Mouse (Mus musculus) monocyte, adult 2 months (primary cell): ENCODE measurements around the gene BC051142.
A peak's percentile ranks its signal among the peaks of the same experiment; 100 is the strongest.

ENCODE experiments used
- DNase-seq, 2 experiments: peaks; one replicate each; pipeline ENCODE4 v3.0.0; 2022; ENCODE audit warnings: low spot score in 2 of 2, low read depth in 1 of 2

BC051142 gene

DNA sequence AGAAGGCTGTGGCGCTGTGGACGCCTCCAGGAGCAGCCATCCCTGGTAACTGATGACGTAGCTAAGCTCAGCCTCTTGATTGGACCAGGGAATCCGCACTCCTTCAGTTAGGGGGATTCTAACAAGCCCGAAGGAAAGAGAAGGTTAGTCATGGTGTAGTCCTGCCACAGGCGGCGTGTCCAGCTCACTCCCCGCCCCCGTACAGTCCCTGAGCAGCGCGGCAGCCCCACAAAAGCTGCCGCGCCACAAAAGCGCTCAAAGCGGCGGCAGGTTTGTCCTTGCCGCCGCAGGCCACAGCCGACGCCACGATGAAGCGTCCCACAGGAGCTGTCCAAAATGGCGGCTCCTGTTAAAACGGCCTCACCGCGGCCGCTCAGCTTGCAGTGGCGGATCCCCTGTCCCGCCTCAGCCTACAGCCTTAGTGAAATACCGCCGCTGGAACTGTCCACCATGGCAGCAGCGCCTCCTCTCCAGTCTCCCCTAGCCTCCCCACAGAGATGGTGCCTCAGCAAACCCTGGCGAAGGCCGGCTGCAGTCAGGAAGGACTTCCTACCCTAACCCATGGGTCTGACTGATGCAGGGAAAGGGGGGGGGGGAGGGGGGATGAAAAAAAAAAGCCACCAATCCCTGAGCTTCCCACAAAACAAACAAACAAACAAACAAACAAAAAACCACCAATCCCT lies at the start of gene BC051142:
Gene BC051142, plus strand, starts transcription at position 110 of the 683 bp plus-strand sequence.
- peak; percentile 31 to 64 for DNase-seq

DNA sequence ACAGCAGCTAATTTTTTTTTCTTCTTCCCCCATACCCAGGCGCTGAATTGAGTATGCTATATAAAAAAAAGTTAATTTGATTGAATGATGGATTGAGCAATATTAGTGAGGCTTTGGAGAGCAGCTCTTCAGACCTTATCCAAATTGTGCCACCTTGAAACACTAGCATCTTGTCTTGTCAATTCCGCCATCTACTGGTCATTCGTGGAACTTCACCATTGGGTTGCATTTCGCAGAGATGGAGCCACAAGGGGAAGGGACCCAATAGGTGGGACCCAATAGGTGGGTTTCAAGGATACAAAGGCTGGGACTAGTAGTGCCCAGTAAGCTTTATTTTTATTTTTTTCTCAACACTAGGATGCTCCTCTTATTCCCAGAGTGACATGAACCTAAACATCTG lies 49.2 kb upstream of the BC051142 start:
- DNase-seq = peak; percentile 49 to 80

DNA sequence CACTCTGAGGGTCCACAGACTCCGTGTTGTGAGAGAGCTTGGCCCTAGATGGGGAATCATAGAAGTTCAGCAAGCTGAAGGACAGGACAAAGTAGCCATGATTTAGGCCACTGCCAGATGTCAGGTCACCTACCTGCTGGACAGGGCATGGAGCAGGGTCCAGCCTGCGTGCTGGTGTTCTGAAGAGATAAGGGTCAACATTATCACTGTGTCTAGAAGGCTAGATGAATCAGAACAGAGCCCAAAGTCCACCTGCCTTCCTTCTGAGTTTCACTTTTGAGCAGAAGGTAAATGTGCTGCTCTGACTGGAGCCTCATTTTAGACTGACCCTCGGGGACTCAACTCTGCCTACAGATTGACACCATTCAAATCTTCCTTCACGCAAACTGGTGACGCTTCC lies 44.1 kb upstream of the BC051142 start, which contains the start of gene Btnl2:
Gene Btnl2, plus strand, starts transcription at position 284 of the 400 bp plus-strand sequence.
- no peak for DNase-seq

DNA sequence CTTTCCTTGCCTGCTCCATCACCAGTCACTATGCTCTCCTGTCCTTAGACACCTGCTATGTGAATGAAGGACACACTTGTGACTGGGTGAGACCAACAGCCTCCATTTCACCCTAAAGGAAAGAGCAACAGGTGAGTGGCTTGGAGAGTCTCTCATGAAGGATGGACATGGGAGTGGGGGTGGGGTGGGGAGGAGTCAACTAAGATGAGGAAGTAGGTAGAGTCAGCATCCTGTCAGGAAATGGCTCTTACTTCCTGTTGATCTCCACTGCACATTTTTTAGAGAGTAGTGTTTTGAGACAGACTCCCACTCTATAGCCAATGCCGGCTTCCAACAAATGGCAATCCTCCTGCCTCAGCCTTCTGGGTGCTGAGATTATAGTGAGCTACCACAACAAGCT lies 43.7 kb upstream of the BC051142 start:
- DNase-seq = no peak

DNA sequence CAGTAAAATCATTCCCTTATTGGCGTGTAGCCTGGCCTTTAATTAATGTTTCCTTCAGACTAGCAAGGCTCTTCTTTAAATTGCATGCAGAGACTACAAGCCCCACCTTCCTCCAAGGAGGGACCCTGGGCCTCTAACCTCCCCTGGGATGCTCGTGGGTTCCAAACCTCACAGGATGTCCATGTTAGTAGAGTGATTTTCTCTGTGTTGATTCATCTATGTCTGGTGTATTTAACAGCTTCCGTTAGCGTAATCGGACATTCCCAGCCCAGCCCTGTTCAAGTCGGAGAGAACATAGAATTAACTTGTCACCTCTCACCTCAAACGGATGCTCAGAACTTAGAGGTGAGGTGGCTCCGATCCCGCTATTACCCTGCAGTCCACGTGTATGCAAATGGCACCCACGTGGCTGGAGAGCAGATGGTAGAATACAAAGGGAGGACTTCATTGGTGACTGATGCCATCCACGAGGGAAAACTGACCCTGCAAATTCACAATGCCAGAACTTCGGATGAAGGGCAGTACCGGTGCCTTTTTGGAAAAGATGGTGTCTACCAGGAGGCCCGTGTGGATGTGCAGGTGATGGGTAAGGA lies 35.6 kb upstream of the BC051142 start:
- no peak for DNase-seq

DNA sequence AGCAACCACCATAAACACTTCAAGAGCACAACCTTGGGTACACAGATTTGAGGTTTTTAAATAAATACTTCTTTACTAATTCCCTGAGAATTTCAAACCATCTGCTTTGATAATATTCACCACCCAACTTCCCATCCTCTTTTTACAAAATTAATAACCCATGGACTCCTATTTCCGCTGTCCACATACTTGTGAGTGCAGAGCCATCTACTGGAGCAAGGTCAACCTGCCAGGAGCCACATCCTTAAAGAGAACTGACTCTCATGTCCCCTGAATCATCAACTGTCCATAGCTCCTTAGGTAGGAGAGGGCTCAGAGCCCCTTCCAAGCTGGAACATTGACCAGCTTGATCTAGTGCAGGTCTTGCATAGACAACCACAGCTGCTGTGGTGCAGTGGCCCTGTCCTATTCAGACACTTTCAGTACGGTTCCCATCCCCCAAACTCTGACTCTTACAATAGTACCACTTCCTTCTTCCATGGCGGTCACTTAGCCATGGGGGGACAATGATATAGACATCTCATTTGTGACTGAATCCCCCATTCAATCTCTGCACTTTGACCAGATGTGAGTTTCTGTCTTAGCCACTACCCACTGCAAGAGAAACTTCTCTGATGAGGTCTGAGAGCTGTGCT lies 34.8 kb upstream of the BC051142 start:
- DNase-seq = no peak

DNA sequence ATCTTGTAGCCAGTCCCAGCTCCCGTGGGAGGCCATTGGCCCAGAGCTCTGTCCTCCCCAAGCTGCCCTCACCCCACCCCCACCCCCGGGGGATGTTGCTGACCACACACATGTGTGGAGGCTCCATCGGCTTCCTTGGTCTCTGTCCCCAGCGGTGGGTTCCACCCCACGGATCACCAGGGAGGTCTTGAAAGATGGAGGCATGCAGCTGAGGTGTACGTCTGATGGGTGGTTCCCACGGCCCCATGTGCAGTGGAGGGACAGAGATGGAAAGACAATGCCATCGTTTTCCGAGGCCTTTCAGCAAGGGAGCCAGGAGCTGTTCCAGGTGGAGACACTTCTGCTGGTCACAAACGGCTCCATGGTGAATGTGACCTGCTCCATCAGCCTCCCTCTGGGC lies 33.6 kb upstream of the BC051142 start:
- DNase-seq = no peak

DNA sequence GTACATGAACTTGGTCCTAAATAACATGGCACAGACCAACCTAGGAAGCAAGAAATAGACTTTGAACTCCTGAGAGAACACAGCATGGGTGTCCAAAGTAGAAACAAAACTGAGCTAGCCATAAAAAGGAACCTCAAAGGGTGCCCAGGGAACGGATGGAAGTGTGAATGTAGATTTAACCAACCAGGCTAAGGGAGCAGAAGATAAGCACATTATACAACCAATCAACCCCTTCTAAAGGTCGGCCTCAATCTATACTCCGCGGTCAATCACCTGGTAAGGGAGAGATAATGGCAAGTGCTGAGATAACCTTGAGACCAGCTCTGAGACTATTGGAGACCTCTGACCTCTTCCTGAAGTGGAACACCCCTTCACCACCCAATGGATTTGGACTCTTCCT lies 28.1 kb upstream of the BC051142 start:
- DNase-seq = no peak

DNA sequence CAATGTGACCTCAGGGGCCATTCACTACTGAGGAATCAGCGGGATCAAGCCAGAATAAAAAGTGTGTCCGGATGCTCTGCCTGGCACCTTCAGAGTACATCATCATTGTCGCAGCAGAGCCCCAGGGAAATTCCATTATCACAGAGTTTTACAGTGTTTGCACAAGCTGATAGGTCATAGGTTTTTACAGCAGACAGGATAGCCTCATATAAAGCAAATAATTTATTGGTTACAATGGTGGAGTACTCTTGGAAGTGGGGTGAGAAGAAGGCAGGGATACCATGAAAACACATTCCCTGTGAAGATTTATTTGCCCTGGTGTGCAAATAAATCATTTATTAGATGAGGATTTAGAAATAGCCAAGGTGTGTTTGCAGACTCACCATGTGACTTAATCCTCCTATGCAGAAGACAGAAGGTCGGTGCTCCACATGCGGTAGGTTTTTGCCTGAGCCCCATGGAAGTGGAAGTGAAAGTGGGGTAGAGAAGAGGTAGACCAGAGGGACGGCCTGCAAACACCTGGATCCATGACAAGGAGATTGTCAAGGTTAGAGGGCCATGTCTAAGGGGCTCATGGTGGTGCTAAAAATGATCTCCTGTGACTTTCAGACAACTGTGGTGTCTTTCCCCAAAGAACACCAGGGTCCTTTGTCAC lies 25.4 kb upstream of the BC051142 start:
- no peak for DNase-seq

DNA sequence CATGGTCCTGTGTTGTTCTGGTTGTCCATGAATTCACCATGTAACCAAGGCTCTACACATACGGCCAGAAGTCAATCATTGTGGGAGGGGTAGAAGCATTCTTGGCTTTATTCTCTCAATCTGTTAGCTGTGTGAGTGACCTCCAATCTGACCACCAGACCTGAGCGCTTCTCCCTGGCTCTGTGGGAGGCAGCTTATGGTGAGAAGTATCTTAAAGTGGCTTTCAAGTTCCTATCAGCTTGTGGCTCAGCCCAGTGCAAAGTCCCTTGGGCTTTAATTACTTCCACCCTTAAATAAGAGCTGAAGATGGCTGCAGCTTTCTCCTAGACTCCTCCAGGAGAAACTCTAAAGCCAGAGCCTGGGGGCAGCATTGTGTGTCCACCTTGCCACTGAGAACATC lies 21.8 kb upstream of the BC051142 start, which contains the start of gene Btnl1:
Gene Btnl1, plus strand, starts transcription at position 286 of the 400 bp plus-strand sequence.
- DNase-seq = no peak

DNA sequence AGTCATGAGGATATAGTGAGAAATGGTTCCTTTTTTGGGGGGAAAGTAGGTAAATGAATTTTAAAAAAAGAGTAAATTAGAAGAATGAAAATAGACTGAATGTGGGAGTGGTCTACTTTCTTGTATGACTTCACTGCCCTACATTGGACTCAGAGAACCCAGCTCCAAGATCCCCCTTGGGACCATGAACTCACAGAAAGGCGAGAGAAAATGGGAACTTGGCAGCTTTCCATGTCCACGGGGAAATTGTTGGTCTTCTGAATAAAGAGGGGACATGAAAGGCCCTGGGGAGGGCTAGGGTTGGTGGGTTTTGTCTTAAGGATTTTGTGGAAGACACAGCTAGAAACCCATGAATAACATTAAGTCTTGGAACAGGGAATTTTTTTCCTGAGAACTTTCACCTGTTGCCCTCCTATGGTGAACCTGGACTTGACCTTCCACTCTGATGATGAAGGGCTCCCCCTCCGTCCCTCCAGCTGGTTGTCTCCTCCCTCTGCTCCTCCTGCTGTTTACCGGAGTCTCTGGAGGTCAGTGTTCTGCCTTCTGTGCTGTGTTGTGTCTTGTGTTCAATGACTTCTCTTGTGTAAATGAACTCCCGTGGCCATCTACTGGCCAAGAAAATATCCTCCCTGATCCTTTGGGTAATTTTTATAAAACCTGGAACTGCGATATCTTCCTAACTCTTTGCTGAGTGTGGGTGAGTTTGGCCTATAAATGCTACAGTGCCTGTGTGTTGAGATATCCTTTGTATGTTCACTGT lies 21.0 kb upstream of the BC051142 start:
- DNase-seq = no peak

DNA sequence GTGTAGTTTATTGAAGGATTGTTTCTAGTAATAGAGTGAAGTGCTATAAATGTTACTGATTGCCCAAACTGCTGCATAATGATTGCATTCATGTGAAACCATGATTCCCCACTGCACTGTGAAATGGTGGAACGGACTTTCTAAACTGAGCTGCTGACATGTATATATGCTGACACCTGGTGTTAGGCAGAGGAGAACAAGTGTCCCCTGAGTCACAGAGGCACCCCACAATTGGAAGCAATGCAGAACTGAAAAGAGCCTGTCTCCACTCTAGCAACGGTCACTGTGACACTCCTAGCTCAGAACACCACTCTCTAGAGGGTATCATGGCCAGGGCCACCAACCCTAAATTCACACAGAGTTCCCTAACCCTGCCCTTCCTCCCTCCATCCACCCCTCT lies 19.9 kb upstream of the BC051142 start:
- DNase-seq = no peak

DNA sequence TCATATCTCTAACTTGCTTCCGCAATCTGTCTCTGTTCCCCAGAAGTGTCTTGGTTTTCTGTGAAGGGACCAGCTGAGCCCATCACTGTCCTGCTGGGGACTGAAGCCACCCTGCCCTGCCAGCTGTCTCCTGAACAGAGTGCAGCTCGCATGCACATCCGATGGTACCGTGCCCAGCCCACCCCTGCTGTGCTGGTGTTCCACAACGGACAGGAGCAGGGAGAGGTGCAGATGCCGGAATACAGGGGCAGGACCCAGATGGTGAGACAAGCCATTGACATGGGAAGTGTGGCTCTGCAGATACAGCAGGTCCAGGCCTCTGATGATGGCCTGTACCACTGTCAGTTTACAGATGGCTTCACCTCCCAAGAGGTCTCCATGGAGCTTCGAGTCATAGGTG lies 19.2 kb upstream of the BC051142 start:
- DNase-seq = no peak

DNA sequence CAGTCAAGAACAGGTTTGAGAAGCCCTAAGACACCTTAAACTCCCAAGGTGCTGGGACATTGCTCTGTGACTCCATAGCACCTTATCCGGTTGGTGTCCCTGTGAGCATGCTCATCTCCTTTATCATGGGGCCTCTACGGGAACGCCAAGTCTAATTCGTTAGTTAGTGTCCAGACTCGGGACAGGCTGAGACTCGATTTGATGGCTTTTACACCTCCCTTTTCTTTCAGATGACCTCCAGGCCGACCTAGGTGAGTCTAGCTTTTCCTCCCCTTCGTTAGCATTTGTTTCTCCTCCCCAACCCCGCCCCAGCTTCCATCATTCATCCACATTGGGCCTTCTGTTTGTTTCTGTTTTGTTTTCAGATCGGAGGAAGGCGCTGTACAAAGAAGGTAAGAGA lies 16.7 kb upstream of the BC051142 start:
- DNase-seq = no peak

DNA sequence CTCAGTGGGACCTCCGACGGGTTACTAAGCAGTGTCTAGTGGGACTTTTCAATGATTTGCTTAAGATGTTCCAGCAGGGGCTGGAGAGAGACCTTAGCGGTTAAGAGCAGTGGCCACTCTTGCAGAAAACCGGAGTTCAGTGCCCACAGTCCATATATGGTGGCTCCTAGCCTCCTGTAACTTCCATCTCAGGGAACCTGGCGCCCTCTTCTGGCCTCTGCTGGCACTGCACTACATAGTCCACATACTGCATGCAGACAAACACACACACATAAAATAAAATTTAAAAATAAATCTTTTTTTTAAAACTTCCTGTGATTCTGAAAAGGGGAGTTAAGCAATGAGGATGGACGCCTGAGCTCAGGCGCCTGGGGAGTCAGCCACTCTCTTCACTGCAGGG lies 15.4 kb upstream of the BC051142 start:
- peak in 1 of 2 experiments; percentile 58 for DNase-seq

DNA sequence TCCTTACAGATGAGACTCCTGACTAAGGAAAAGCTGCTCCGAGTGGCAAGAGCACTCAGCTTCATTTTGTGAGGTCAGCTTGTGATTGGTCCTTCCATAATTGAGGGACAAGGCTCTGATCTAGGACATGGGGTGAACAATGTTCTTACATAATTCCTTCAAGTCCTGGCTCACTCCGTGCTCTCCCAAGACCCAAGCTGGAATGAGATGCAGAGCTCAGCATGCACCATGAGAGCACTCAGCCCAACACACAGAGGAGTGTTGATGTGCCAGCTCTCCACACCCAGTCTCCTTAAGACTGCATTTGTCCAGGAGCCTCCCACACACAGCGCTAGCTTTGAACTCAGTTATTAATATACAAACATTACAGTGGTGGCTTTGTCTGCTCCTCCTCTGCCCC lies 13.9 kb upstream of the BC051142 start:
- no peak for DNase-seq

DNA sequence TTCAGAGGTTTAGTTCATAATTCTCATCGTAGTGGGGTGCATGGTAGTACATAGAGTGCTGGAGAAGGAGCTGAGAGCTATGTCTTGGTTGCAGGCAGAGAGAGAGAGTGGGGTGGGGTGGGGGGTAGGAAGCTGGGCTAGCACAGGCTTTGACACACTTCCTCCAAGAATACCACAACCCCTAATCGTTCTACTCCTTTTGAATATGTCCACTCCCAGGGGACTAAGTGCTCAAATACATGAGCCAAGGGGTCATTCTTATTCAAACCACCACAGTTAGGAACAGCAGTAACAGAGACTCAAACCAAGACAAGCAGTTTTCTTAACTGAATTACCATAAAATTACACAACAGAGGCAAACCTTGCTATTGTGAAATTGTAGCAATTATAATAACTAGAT lies 12.0 kb upstream of the BC051142 start:
- DNase-seq = no peak

DNA sequence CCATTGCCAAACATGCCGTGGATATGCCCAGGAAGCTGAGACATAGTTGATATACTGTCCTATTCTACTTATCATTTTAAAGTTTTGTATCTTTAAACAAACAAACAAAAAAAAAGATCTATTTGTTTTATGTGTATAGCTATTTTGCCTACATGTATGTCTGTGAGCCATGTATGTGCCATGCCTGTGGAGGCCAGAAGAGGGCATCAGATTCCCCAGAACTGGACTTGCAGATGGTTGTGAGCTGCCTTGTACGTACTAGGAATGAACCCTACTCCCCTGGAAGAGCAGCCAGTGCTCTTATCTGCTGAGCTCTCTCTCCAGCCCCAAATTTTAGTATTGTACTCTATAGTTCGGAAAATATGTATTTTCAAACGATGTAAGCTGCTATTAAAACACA lies 10.1 kb upstream of the BC051142 start:
- DNase-seq = no peak

DNA sequence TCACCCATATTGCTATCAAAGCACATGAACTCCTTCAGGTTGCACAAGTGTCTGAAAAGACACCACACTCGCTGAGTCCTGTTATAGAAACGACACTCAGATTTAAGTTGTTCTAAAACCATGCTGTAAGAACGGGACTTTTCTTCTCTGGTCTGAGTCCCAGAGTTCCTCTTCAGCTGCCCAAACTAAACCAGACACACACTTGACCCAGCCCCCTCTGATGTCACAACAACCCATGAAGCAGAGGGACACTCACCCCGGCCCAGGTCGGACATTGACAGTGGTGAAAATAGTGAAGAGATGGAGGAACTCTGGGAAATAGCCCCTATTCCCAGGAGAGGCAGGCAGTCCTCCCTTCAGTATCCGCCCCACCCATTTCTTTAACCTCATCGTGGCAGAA lies 7.1 kb upstream of the BC051142 start:
- DNase-seq = no peak

DNA sequence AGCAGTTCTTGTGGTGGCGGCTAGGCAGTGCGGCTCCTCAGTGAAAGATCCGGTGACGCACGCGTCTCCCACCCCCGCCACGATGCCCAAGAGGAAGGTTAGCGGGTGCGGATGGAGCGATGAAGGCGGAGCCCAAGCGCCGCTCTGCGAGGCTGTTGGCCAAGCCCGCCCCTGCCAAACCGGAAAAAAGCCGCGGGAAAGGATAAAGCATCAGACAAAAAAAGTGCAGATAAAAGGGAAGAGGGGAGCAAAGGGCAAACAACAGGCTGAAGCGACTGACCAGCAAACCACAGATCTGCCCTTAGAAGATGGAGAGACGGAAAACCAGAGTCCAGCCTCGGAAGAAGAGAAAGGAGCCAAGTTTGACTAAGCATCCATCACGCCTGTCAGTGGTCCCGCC lies 6.3 kb upstream of the BC051142 start:
- DNase-seq = no peak

DNA sequence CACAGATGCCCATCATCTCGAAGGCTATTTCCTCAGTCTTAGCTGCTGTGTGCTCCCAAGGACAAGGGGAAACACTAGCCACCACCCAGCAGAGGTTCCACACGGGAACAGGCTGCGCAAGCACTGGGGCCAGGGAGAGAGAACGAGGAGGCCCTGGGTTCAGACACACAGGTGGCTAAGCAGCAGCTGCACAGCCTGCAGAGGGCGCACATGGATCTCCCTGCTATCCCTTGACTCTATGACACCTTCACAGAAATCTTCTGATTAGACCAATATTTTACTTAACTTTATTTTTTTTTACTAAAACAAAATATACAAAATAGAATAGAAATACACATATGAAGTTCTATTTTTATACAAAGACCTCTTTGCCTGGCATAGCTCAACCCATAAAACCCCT lies 1.3 kb upstream of the BC051142 start:
- no peak for DNase-seq
